Mouse (Mus musculus): ENCODE data around the gene A530084C06Rik.

GRCm38 (mm10) chr13:31515261-31515660 is 43.9 kb downstream of the A530084C06Rik start:
- TF ChIP-seq POLR2A (IDR thresholded peaks at IDR 0.05; ENCODE audit: extremely low read depth, insufficient read depth, low read length) (no peak), CTCF (IDR thresholded peaks at IDR 0.05; ENCODE audit: extremely low read depth, insufficient read depth, low read length) (no peak)

Measured in cortical plate, adult 2 months (tissue).